Mouse (Mus musculus) embryo, embryonic 10.5 days (tissue): Measurements from ENCODE around the gene Rhox3a2.
"Not testable (repeated sequence)": the region's sequence is repeated elsewhere in the genome, so short reads cannot be mapped to it uniquely, and the experiment has no call there.

Experiments used
- DNase-seq: peaks from one replicate; pipeline ENCODE4 v3.0.0-alpha.2; 2015; ENCODE audit warnings: low spot score

Rhox3a2 gene

GRCm38 (mm10) chrX:37379728-37380127 is at the start of gene Rhox3a2:
TSS of gene Rhox3a2 (plus strand) at chrX:37380028.
- not testable (repeated sequence) for DNase-seq

GRCm38 (mm10) chrX:37390548-37390947 is 10.7 kb downstream of the Rhox3a2 start, which contains the start of gene Rhox4a2:
TSS of gene Rhox4a2 (plus strand) at chrX:37390848.
- not testable (repeated sequence) for DNase-seq

GRCm38 (mm10) chrX:37411767-37412166 is 31.9 kb downstream of the Rhox3a2 start, which contains the start of gene Rhox2b:
TSS of gene Rhox2b (plus strand) at chrX:37412067.
- DNase-seq = not testable (repeated sequence)

- DNase-seq = not testable (repeated sequence)
These were observed 52.4 kb downstream of the Rhox3a2 start, which contains the start of gene Rhox4b for GRCm38 (mm10) chrX:37432194-37432593. TSS of gene Rhox4b (plus strand) at chrX:37432494.
